Mouse (Mus musculus) embryonic facial prominence, embryonic 11.5 days (tissue): Measurements from ENCODE around the gene Rasl11a. TPM values are rescaled to one million over a fixed set of nuclear protein-coding genes. Genes with fewer than 3 reads are reported as not detected.

Source experiments
- ATAC-seq: fragments of 200-750 bp; cut with Nextera tagmentation; replicated peaks from 2 replicates; pipeline ENCODE4 v1.8.0; 2017; ENCODE audit warnings: low read depth; ENCODE audit not compliant: insufficient number of reproducible peaks, low FRiP score, low TSS enrichment
- DNase-seq: peaks from one replicate; pipeline ENCODE4 v3.0.0-alpha.2; 2015; ENCODE audit warnings: low spot score
- H3K27ac ChIP-seq: fragments of 300-500 bp; sonication (generic); replicated peaks from 2 replicates; pipeline ENCODE4 v1.5.1; 2014; ENCODE audit warnings: mild to moderate bottlenecking, low read depth, low read length, control low read depth
- H3K27me3 ChIP-seq: fragments of 300-500 bp; sonication (generic); 2 replicates; pipeline ENCODE4 v1.6.1; 2014; ENCODE audit warnings: mild to moderate bottlenecking, low read length, moderate library complexity, mixed read lengths; ENCODE audit not compliant: control insufficient read depth, insufficient read depth
- H3K36me3 ChIP-seq: fragments of 300-500 bp; sonication (generic); replicated peaks from 2 replicates; pipeline ENCODE4 v1.6.1; 2014; ENCODE audit warnings: low read depth, mild to moderate bottlenecking, low read length, moderate library complexity, mixed read lengths; ENCODE audit not compliant: control insufficient read depth, insufficient read depth
- H3K4me1 ChIP-seq: fragments of 300-500 bp; sonication (generic); 2 replicates; pipeline ENCODE4 v1.6.1; 2014; ENCODE audit warnings: low read length, mixed read lengths; ENCODE audit not compliant: control insufficient read depth, insufficient read depth
- H3K4me2 ChIP-seq: fragments of 300-500 bp; sonication (generic); 2 replicates; pipeline ENCODE4 v1.6.1; 2014; ENCODE audit warnings: low read depth, mild to moderate bottlenecking, control low read depth, low read length, moderate library complexity
- H3K4me3 ChIP-seq: fragments of 300-500 bp; sonication (generic); 2 replicates; pipeline ENCODE4 v1.5.1; 2014; ENCODE audit warnings: low read depth, low read length, control low read depth
- H3K9ac ChIP-seq: fragments of 300-500 bp; sonication (generic); replicated peaks from 2 replicates; pipeline ENCODE4 v1.6.1; 2014; ENCODE audit warnings: mild to moderate bottlenecking, control low read depth, low read length
- H3K9me3 ChIP-seq: fragments of 300-500 bp; sonication (generic); replicated peaks from 2 replicates; pipeline ENCODE4 v1.6.1; 2016; ENCODE audit warnings: mild to moderate bottlenecking, low read length, inconsistent platforms, mixed read lengths; ENCODE audit not compliant: control insufficient read depth
- WGBS: fragments of 180-500 bp; shearing (Covaris S2); extraction: QIAGEN DNeasy Blood & Tissue Kit; methylation state at CpG from one replicate; pipeline ENCODE4 v1.1.7; 2014; 5-methylcytosine and 5-hydroxymethylcytosine counted together
- polyA plus RNA-seq: library from polyadenylated mRNA; unstranded; fragments of >200 nt; fragmentation: Nextera tagmentation; extraction: Ambion mirVana; gene quantifications from 2 replicates; pipeline ENCODE4 v1.2.1, GENCODE M21; 2014

Rasl11a gene
- polyA plus RNA-seq, 1 experiment from 2014 or later: 24.9 TPM

DNA sequence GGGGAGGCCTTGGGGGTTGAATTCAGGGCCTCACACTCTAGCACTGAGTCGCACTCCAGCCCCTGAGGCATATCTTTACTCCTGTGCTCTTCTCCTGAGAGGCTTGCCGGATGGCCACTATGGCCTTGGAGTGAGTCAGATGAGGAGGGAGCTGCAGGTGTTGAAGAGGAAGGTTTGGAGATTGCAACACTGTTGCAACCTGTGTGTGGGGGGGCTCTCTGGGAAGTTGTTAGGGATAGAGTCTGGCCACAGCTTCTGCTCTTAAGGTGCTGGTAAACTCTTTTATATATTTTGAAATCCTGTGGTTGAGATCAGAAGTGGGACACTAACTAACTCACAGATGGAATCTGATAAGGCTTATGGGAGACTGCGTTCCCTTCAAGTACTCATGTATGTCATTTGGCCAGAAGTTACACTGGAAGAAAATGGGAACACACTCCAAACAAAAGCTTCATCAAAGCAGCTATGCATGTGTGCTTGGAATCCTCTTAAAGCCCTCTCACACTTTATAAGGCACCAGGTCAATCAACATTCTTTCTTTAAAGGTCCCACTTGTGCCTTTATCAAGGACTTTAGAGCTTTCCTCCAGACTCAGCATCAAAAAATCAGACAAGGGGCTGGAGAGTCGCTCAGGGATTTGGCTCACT is 4.2 kb downstream of the Rasl11a start:
- Histone ChIP-seq H3K36me3 (no peaks in the 10 kb centered on the region), H3K27me3 (no peaks in the 10 kb centered on the region), H3K4me3 (no peak overlapping the region), H3K4me2 (no peak overlapping the region), H3K27ac (no peak overlapping the region), H3K4me1 (no peaks in the 10 kb centered on the region), H3K9ac (no peak overlapping the region), H3K9me3 (no peaks in the 10 kb centered on the region)
- WGBS: 94% methylated on average over 4 of the region's 4 CpGs
- no peak for ATAC-seq
- DNase-seq: no peak

DNA sequence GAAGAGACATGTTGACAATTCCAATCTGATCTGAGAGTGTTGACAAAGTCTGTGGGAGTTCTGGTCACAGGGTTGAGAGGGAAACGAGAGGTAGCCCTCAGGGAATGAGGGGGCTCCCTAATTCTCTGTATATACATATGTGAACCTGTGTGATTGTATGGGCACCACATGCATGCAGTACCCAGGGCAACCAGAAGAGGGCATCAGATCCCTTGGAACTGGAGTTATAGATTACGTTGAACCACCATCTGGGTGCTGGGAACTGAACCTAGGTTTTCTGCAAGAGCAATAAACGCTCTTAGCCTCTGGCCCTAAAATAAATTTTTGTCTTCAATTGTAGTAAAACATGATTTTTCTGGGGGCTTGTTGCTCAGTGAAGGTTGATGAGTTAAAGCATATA is 11.2 kb downstream of the Rasl11a start:
- Histone ChIP-seq H3K4me3 (no peak overlapping the region), H3K27ac (no peak overlapping the region), H3K9me3 (no peaks in the 10 kb centered on the region), H3K36me3 (no peaks in the 10 kb centered on the region), H3K4me1 (no peaks in the 10 kb centered on the region), H3K27me3 (no peaks in the 10 kb centered on the region), H3K9ac (no peak overlapping the region), H3K4me2 (no peak overlapping the region)
- ATAC-seq (no peak), DNase-seq (no peak)
- WGBS: 93% methylated on average over 3 of the region's 3 CpGs

DNA sequence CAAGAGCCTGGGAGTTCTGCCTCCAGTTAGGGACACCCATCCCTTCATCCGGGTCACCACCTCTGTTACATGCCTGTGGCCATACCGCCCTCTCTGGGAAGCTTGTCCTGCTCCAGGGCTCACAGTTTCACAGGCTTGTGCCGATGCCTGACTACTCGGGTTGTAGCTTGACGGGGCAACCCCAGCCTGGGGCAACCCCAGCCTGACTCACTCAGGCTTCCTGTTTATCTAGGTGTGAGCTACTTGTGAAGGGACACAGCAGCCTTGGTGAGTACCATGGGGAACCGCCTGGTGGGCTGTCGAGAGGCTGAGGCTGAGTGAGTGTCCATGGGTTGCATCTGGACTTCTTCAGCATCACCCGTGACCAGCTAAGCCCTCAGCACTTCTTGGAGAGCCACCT is 12.7 kb downstream of the Rasl11a start:
- DNase-seq (no peak), ATAC-seq (no peak)
- Histone ChIP-seq H3K4me3 (no peak overlapping the region), H3K4me2 (no peak overlapping the region), H3K27ac (no peak overlapping the region), H3K36me3 (no peaks in the 10 kb centered on the region), H3K27me3 (no peaks in the 10 kb centered on the region), H3K9me3 (no peaks in the 10 kb centered on the region), H3K9ac (no peak overlapping the region), H3K4me1 (no peaks in the 10 kb centered on the region)
- WGBS: 82% methylated on average over 8 of the region's 8 CpGs

DNA sequence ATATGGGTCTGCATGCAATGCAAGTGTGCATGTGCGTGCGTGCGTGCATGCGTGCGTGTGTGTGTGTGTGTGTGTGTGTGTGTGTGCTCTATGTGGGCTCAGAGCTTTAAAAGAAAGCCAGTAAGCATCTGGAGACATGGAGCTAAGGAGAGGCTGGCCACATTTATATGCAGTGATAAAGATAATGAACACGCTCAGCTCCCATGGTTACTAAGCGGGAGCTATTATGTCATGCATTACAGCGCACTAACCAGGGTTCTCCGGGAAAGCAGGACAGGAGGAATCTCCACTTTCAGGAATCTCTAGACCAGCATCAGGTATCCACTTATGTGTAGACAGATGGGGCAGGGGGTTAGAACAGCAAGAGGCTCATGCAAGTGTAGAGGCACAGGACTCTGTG is 13.9 kb downstream of the Rasl11a start:
- Histone ChIP-seq H3K4me2 (no peak overlapping the region), H3K36me3 (no peaks in the 10 kb centered on the region), H3K27me3 (no peaks in the 10 kb centered on the region), H3K4me3 (no peak overlapping the region), H3K9me3 (no peaks in the 10 kb centered on the region), H3K9ac (no peak overlapping the region), H3K4me1 (no peaks in the 10 kb centered on the region), H3K27ac (no peak overlapping the region)
- no peak for DNase-seq
- 89% methylated on average over 9 of the region's 9 CpGs for WGBS
- no peak for ATAC-seq

DNA sequence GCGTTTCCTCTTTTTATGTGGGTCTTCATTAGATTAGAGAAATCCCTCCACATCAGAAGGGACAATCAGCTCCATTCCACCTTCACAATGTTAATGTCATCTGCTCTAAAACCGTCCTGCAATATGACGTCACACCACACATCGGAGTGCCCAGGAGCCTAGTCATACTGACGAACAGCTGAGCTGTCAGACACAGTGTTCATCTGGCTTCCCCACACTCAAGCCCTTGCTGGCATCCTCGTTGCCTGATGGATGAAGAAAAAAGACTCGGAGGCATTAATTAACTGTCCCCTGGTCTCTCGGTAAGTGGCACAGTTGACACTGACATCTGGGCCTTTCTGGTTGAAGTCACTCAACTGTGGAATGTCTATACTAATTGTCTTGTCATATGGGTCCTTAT is 14.4 kb downstream of the Rasl11a start:
- H3K27ac ChIP-seq: no peak overlapping the region
- no peak overlapping the region for H3K9ac ChIP-seq
- no peak overlapping the region for H3K4me2 ChIP-seq
- ATAC-seq: no peak
- H3K4me1 ChIP-seq: no peaks in the 10 kb centered on the region
- no peaks in the 10 kb centered on the region for H3K27me3 ChIP-seq
- no peaks in the 10 kb centered on the region for H3K36me3 ChIP-seq
- DNase-seq: no peak
- no peaks in the 10 kb centered on the region for H3K9me3 ChIP-seq
- no peak overlapping the region for H3K4me3 ChIP-seq
- WGBS: 75% methylated on average over 8 of the region's 8 CpGs

DNA sequence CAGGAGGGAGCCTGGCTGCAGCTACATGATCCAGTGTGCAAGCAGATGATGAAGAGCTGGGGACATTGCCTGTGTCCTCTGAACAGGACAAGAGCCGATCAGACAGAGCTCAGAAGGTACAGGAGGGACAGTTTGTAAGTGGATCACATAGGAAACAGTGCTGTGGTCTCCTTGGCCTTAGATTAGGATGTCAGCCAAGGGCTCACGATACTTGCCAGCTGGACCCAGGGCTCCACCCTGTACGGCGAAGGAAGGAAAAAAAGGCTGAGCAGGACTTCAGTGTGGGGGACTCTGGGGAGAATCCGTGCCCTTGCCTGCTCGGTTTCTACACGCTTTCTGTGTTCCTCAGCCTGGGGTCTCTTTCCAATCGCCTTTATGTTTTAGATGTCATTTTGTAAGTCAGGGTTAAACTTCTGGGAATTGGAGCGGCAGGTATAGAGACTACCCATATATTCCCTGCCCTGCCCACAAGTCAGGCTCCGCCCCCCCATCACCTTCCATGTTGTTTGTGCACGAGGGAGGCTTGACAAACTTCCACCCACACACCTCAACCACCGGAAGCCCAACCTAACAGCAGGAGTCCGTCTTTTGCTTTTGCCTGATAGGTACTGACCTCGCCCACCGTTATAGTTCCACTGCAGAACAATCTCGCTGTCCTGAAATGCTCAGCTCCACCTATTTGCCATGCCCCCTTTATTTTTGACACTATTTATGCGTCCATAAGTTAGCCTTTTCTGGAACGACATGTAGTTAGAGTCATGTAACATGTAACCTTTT is 15.5 kb downstream of the Rasl11a start:
- no peak overlapping the region for H3K27ac ChIP-seq
- H3K4me1 ChIP-seq: no peaks in the 10 kb centered on the region
- ATAC-seq (no peak), DNase-seq (no peak)
- H3K4me3 ChIP-seq: no peak overlapping the region
- 82% methylated on average over 18 of the region's 18 CpGs for WGBS
- no peaks in the 10 kb centered on the region for H3K36me3 ChIP-seq
- H3K9ac ChIP-seq: no peak overlapping the region
- H3K27me3 ChIP-seq: no peaks in the 10 kb centered on the region
- H3K4me2 ChIP-seq: no peak overlapping the region
- H3K9me3 ChIP-seq: no peaks in the 10 kb centered on the region

DNA sequence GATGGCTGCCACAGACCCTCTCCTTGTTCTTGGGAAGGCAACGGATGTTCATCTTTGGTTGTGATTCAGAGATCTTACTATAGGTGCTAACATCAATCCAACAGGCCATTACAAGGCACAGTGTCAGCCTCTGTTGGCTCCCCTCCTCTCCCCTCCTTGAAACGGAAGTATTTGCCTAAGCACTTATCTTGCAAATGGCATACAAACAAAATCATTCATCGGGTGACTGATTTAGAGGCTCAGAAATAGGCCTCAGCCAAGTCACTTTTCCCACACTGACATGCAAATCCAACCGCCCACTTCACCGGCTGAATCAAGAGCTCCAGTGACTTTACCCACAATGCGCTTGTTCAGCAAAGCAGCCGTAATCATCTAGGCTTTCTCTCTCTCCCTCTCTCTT is 16.7 kb downstream of the Rasl11a start:
- Histone ChIP-seq H3K4me2 (no peak overlapping the region), H3K27ac (no peak overlapping the region), H3K4me3 (no peak overlapping the region), H3K36me3 (no peaks in the 10 kb centered on the region), H3K9me3 (no peaks in the 10 kb centered on the region), H3K27me3 (no peaks in the 10 kb centered on the region), H3K9ac (no peak overlapping the region), H3K4me1 (no peaks in the 10 kb centered on the region)
- DNase-seq (no peak), ATAC-seq (no peak)
- 51% methylated on average over 7 of the region's 7 CpGs for WGBS

DNA sequence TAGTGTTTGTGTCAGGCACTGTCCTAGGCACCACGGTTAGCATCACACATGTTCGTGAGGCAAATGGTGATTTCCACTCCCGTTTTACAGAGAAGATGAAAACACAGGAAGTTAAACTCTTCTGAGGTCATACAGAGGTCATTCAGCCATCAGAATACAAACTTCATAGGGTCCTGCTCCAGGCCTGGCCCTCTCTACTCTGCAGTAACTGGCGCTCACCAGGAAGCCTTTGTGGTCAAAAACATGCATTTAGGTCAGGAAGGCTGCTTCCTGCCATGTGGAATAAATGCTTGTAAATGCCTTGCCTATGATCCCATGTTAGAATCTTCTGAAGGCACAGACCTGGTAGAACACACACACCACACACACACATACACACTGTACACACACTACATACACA is 20.6 kb downstream of the Rasl11a start:
- H3K9me3 ChIP-seq: no peaks in the 10 kb centered on the region
- DNase-seq (no peak), ATAC-seq (no peak)
- no peaks in the 10 kb centered on the region for H3K36me3 ChIP-seq
- H3K4me1 ChIP-seq: no peaks in the 10 kb centered on the region; the same call in 1 of the 2 replicates
- H3K4me3 ChIP-seq: no peak overlapping the region
- no peak overlapping the region for H3K27ac ChIP-seq
- WGBS: 63% methylated on average over 4 of the region's 4 CpGs
- H3K4me2 ChIP-seq: no peak overlapping the region
- H3K27me3 ChIP-seq: no peaks in the 10 kb centered on the region
- no peak overlapping the region for H3K9ac ChIP-seq
